Mouse (Mus musculus): ENCODE data around the gene Sema4g. TPM values are rescaled to one million over a fixed set of nuclear protein-coding genes. Genes with fewer than 3 reads are reported as not detected.

The Sema4g gene
- polyA plus RNA-seq, 1 experiment from 2014 or later, result 17.6 TPM

- peak within 1 kb of the TSS; percentile 49 for H3K4me3 ChIP-seq (replicated peaks; ENCODE audit: low read depth, low read length)
- DNase-seq (peak; percentile 93), ATAC-seq (ENCODE audit: low FRiP score, low TSS enrichment) (peak; percentile 85)
- no peaks in the 10 kb centered on the region for H3K9me3 ChIP-seq (ENCODE audit: control insufficient read depth, low read length)
- under 1% methylated on average over 26 of the region's 26 CpGs for WGBS
- peak within 1 kb of the TSS; percentile 66 for H3K9ac ChIP-seq (replicated peaks; ENCODE audit: low read length)
- peaks cover 8% of the 10 kb centered on the region; the same call in 1 of the 2 replicates for H3K27me3 ChIP-seq (ENCODE audit: control insufficient read depth, insufficient read depth, low read length)
- H3K36me3 ChIP-seq (ENCODE audit: control insufficient read depth, insufficient read depth, low read length), result peaks cover 29% of the 10 kb centered on the region
- peak within 1 kb of the TSS; percentile 85 for H3K4me2 ChIP-seq (ENCODE audit: low read length)
- peaks cover 35% of the 10 kb centered on the region for H3K4me1 ChIP-seq (ENCODE audit: control insufficient read depth, insufficient read depth, low read length)
- peak within 1 kb of the TSS; percentile 91 for H3K27ac ChIP-seq (replicated peaks; ENCODE audit: low read depth, low read length)
Observed at GRCm38 (mm10) chr19:45047417-45047934, 58.6 kb downstream of the Sema4g start, which contains the start of gene Sfxn3. Gene Sfxn3 (plus strand): TSS chr19:45047503.

DNA sequence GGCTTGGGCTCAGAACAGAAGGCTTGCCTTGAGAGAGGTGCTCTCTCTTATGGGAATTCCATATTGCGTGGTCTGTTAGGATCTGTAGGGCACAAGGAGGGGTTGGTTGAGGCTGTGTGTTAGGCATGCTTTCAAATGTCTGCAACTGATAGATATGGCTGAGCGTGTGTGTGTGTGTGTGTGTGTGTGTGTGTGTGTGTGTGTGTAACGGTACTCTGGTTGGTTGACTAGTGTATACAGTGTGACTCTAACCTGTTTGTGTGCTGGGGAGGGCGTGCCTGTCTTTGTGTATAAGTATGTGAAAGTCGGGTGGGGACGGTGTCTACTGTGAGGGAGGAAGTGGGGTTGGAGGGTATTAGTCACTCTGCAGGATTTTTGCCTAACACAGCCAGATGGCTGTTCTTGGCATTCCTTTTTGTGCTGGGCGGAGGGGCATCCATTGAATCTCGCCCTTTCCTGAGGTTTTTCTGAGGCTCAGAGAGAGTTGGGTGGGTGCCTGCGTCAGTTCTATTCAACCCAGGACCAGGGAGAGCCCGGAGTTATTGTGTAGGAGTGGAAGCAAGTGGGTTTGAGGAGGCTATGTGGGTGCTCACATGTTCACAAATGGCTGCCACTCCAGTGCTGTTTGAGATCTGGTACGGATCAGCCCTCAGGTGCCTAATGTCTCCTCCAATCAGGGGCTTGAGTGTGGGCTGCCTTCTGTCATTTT, 59.2 kb downstream of the Sema4g start:
- peak overlapping the region; percentile 85 for H3K4me2 ChIP-seq (ENCODE audit: low read length)
- H3K4me1 ChIP-seq (ENCODE audit: control insufficient read depth, insufficient read depth, low read length), result peaks cover 35% of the 10 kb centered on the region
- H3K36me3 ChIP-seq (ENCODE audit: control insufficient read depth, insufficient read depth, low read length), result peaks cover 35% of the 10 kb centered on the region
- 42% methylated on average over 11 of the region's 11 CpGs for WGBS
- H3K27me3 ChIP-seq (ENCODE audit: control insufficient read depth, insufficient read depth, low read length), result peaks cover 8% of the 10 kb centered on the region; the same call in 1 of the 2 replicates
- H3K9ac ChIP-seq (replicated peaks; ENCODE audit: low read length), result peak overlapping the region; percentile 66
- no peaks in the 10 kb centered on the region for H3K9me3 ChIP-seq (ENCODE audit: control insufficient read depth, low read length)
- ATAC-seq (ENCODE audit: low FRiP score, low TSS enrichment), result no peak; the same call in 1 of the 2 replicates
- peak overlapping the region; percentile 49 for H3K4me3 ChIP-seq (replicated peaks; ENCODE audit: low read depth, low read length)
- H3K27ac ChIP-seq (replicated peaks; ENCODE audit: low read depth, low read length), result peak overlapping the region; percentile 91
- DNase-seq, result peak; percentile 55

DNA sequence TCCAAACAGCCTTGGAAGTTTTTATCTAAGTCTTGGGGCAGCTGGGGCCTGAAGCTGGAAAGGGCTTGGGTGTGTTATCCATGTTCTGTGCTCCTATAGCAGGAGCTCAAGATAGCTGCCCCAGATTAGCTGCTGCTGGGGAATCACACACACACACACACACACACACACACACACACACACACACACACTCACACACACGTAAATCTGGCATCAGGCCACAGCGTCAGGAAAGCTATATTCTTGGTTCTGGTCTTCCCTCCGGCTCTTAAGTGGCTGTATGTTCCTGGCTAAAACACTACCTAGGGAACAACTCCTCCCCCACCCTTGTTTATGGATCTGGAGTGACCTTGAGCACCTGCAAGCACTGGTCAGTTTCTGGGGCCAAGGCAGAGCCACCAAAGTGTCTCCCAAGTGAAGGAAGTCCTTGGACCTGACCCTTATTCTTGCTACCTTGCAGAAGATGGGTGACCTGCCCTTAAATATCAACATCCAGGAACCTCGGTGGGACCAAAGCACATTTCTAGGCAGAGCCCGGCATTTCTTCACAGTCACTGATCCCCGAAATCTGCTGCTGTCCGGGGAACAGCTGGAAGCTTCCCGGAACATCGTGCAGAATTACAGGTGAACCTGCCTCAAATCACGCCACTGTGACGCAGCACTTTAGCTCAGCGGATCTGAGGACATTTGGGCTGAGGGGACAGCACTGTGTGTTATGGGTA, 59.9 kb downstream of the Sema4g start:
- H3K4me2 ChIP-seq (ENCODE audit: low read length), result peak overlapping the region; percentile 85
- 80% methylated on average over 12 of the region's 12 CpGs for WGBS
- no peaks in the 10 kb centered on the region for H3K9me3 ChIP-seq (ENCODE audit: control insufficient read depth, low read length)
- peaks cover 42% of the 10 kb centered on the region for H3K36me3 ChIP-seq (ENCODE audit: control insufficient read depth, insufficient read depth, low read length)
- peaks cover 35% of the 10 kb centered on the region for H3K4me1 ChIP-seq (ENCODE audit: control insufficient read depth, insufficient read depth, low read length)
- H3K4me3 ChIP-seq (replicated peaks; ENCODE audit: low read depth, low read length), result peak overlapping the region; percentile 49
- no peak for DNase-seq
- peaks cover 8% of the 10 kb centered on the region; the same call in 1 of the 2 replicates for H3K27me3 ChIP-seq (ENCODE audit: control insufficient read depth, insufficient read depth, low read length)
- H3K9ac ChIP-seq (replicated peaks; ENCODE audit: low read length), result peak overlapping the region; percentile 66
- no peak for ATAC-seq (ENCODE audit: low FRiP score, low TSS enrichment)
- H3K27ac ChIP-seq (replicated peaks; ENCODE audit: low read depth, low read length), result peak overlapping the region; percentile 91

GRCm38 (mm10) chr19:45049523-45049922, 60.6 kb downstream of the Sema4g start:
- 84% methylated on average over 9 of the region's 9 CpGs for WGBS
- Histone ChIP-seq H3K4me3 (replicated peaks; ENCODE audit: low read depth, low read length) (no peak overlapping the region), H3K9ac (replicated peaks; ENCODE audit: low read length) (peak overlapping the region; percentile 66; the same call in 1 of the 2 replicates)

More at GRCm38 (mm10) chr19:45049523-45049922, 60.6 kb downstream of the Sema4g start:
- Histone ChIP-seq H3K27me3 (ENCODE audit: control insufficient read depth, insufficient read depth, low read length) (peaks cover 8% of the 10 kb centered on the region; the same call in 1 of the 2 replicates), H3K9me3 (ENCODE audit: control insufficient read depth, low read length) (no peaks in the 10 kb centered on the region), H3K4me2 (ENCODE audit: low read length) (peak overlapping the region; percentile 85), H3K4me1 (ENCODE audit: control insufficient read depth, insufficient read depth, low read length) (peaks cover 35% of the 10 kb centered on the region), H3K27ac (replicated peaks; ENCODE audit: low read depth, low read length) (no peak overlapping the region), H3K36me3 (ENCODE audit: control insufficient read depth, insufficient read depth, low read length) (peaks cover 49% of the 10 kb centered on the region)
- ATAC-seq (ENCODE audit: low FRiP score, low TSS enrichment) (no peak), DNase-seq (no peak)

Other genes with a start within 250 kb of the Sema4g start
- gene Pax2, start 233.1 kb upstream of the Sema4g start, polyA plus RNA-seq (2014; fragmentation: Nextera tagmentation; extraction: Ambion mirVana), result 1.7 and 1.9 TPM in 2 replicates
- 31.0 and 37.4 TPM in 2 replicates for gene Slf2, start 58.0 kb upstream of the Sema4g start, polyA plus RNA-seq (2014; fragmentation: Nextera tagmentation; extraction: Ambion mirVana)
- gene Twnk, start 16.6 kb downstream of the Sema4g start, polyA plus RNA-seq (2014; fragmentation: Nextera tagmentation; extraction: Ambion mirVana), result 9.7 and 10.3 TPM in 2 replicates
- 77.8 and 92.4 TPM in 2 replicates for gene Mrpl43, start 17.3 kb downstream of the Sema4g start, polyA plus RNA-seq (2014; fragmentation: Nextera tagmentation; extraction: Ambion mirVana)
- 16.1 and 21.5 TPM in 2 replicates for gene Lzts2, start 25.3 kb downstream of the Sema4g start, polyA plus RNA-seq (2014; fragmentation: Nextera tagmentation; extraction: Ambion mirVana)
- 2.4 and 2.8 TPM in 2 replicates for gene Pdzd7, start 56.6 kb downstream of the Sema4g start, polyA plus RNA-seq (2014; fragmentation: Nextera tagmentation; extraction: Ambion mirVana)
- gene Sfxn3, start 58.4 kb downstream of the Sema4g start, polyA plus RNA-seq (2014; fragmentation: Nextera tagmentation; extraction: Ambion mirVana), result 71.1 and 72.7 TPM in 2 replicates
- 0.72 and 1.4 TPM in 2 replicates for gene Kazald1, start 86.1 kb downstream of the Sema4g start, polyA plus RNA-seq (2014; fragmentation: Nextera tagmentation; extraction: Ambion mirVana)
- not detected in 2 replicates for gene Tlx1, start 161.6 kb downstream of the Sema4g start, polyA plus RNA-seq (2014; fragmentation: Nextera tagmentation; extraction: Ambion mirVana)
- gene Lbx1, start 246.7 kb downstream of the Sema4g start, polyA plus RNA-seq (2014; fragmentation: Nextera tagmentation; extraction: Ambion mirVana), result 0.49 and 0.65 TPM in 2 replicates